Mouse (Mus musculus) monocyte, adult 2 months (primary cell): ENCODE measurements around the gene Gm20388.

Experiments
- DNase-seq, 2 experiments: peaks; one replicate each; pipeline ENCODE4 v3.0.0; 2022; ENCODE audit warnings: low spot score in 2 of 2, low read depth in 1 of 2

Gm20388 gene

GRCm38 (mm10) chr8:122814608-122815007 lies 2904.0 kb downstream of the Gm20388 start:
- no peak for DNase-seq

GRCm38 (mm10) chr8:122816965-122817364 lies 2906.3 kb downstream of the Gm20388 start:
- no peak for DNase-seq

DNA sequence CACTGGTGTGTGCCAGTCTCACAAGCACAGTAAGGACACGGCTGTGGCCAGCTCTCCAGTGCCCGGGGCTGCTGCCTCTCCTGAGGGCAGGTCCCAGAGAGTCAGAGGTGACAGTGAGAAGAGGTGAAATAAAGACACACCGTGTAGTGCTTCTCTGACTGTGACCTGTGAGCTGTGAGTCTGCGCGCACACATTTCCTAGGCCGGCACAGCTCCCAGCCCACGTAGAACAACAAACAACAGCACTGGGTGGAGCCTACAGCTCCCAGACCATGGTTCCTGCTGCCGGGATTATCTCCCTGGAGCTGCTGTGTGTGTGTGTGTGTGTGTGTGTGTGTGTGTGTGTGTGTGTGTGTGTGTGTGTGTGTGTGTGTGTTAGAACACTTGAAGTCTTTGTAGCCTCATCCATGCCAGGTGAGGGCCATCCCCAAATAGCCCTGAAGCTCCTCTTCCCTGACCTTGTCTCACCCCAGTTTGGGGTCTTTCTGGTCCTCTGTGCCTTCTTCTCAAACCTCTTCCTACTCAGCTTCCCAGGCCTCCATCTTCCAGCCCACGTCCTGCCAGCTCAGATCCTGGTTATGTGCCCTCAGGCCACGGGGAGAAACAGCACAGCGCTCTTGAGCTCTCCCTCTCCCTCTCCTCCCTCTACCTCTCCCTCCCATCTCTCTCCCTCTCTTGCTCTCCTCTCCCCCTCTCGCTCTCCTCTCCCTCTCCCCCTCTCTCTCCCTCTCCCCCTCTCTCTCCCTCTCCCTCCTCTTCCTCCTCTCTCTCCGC lies 2907.3 kb downstream of the Gm20388 start:
- no peak for DNase-seq

DNA sequence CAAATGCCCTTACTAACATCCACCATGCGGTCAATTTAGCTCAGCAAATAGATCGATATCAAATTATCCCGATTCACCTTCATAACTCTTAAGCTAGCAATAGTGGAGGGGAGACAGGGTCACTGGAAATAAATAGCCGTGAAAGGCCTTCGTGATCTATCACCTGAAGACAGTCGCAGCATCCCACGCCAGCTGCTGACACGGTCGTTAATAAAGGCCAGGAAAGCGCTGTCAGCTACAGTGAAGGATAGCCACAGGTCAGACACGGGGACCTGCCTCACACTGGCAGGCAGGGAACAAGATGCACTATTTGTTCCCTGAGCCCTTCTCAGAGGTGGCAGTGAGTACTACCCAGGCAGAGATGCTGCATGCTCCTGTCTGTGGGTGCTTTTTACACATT lies 2909.1 kb downstream of the Gm20388 start:
- no peak for DNase-seq

DNA sequence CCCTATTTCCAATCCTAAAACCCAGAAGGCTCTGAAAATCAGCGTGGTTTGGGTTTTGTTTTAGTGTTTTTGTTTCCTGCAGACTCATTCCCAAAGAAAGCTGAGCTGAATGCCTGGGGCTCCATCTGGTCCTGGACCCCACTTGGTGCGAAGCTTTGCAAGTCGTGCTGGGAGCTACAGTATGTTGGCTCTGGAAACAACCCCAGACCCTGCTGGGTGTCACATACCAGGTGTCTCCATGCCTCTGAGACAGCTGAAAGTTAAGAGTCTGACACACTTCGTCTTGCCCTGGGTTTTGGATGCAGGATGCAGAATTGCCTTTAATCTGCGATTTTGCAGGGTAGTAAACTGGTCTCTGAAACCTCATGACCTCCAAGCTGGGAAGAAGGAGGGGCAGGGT lies 2913.9 kb downstream of the Gm20388 start:
- DNase-seq: no peak

DNA sequence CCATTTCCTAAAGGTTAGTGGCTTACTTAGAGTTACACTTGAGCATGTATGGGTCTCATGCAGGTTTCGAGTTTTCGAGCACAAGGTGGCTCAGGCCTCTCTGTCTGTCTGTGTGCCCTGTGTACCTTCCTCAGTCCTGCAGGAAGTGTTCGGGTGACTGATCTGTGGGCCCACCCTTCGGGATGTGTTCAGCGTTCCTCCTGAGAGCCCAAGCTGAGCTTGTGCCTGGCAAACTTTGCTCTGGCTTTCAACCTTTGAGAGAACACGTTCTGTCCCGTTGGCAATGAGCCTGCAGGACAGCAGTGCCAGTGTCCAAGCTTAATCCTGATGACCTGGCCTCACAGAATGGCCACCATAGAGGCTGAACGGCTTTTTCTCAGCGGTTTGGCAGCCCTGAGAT lies 2914.3 kb downstream of the Gm20388 start:
- DNase-seq: no peak

DNA sequence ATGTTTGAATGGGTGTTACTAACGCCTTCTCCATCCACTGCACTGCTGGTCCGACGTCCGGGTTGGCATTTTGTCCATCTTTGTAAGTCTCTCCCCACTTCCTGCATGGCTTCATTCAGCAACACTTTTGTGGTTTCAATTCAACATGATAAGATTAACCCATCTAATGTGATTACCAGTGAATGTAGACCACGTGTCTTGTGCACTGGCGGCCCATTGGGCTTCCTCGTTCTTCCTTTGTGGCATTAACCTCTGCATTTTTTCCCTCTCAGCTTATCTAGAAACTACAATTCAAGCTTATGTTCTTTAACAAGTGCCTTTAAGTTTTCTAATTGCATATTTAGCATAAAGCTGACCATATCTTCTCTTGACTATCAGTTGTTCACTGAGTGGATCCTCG lies 2914.8 kb downstream of the Gm20388 start:
- no peak for DNase-seq

GRCm38 (mm10) chr8:122829396-122829795 lies 2918.8 kb downstream of the Gm20388 start:
- no peak for DNase-seq

- DNase-seq: peak; percentile 77 to 92
These were observed 2919.9 kb downstream of the Gm20388 start for GRCm38 (mm10) chr8:122830349-122831061.

DNA sequence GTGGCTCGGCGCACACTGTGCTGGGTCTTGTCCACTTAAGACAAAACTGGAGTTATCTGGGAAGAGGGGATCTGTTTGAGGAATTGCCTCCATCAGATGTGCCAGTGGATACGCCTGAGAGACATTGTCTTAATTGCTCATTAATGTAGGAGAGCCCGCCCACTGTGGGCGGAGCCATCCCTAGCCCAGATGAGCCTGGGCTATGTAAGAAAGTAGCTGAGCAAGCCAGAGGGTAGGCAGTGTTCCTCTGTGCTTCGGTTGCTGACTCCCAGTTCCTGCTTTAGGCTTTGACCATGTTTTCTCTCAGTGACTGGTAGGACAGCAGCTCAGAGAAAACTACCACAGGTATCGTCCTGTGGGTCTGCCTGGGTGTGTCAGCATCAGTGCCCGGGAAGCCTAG lies 2923.8 kb downstream of the Gm20388 start:
- no peak for DNase-seq

GRCm38 (mm10) chr8:122834971-122835370 lies 2924.3 kb downstream of the Gm20388 start:
- DNase-seq: peak; percentile 42 to 55

DNA sequence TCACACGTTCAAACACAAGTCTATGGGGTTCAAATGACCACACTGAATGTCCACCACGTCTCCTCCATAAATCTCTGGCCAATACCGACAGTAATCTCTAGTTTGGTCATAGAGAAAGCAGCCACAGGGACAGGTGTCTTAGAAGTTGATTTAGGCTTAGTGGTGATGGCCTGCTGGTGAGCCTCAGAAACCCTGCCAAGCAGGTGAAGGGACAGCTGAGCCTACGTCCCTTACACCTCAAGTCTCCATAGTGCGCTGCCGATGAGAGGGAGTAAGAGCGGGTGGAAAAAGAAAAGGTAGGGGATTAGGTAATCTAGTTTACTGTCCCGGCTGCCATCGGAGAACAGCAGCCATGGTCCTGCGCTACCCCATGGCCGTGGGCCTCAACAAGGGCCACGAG lies 2925.6 kb downstream of the Gm20388 start:
- no peak for DNase-seq

- no peak for DNase-seq
These were observed 2926.1 kb downstream of the Gm20388 start for GRCm38 (mm10) chr8:122836696-122837095.

DNA sequence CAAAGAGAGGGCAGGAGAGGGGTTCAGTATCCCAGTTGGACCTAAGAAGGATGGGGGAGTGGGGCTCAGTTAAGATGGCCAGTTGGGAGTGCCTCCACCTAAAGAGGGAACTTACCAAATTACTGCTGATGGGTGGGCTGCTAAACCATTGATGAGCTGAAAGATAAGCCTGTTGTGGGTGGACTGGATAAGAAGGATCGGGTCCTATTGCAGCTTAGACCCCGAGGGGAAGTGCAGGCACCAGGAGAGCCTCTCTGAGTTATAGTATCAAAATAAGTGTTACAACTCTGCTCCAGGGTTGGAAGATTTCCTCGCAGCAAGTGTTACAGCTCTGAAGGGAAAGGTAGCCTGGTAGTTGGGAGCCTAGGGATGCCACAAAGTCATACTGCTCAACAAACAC lies 2933.5 kb downstream of the Gm20388 start:
- DNase-seq: no peak

DNA sequence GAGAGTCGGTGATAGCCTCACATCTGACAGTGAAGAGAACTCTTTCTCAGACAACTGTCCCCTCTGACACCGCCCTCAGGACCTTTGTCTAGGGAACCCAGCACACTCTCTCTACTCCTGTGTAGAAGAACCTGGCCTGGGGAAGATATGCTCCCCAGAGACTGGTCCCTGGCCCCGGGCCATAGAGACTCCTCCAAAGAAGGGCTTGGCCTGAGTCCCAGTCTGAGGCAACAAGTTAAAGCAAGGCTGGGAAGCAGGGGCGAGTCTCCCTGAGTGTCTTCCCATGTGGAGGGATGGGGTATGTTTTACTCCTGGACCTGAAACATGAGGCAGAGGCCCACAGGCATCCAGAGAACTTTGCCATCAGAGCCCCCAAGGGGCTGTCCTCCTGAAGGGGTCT lies 2935.0 kb downstream of the Gm20388 start:
- DNase-seq: no peak

DNA sequence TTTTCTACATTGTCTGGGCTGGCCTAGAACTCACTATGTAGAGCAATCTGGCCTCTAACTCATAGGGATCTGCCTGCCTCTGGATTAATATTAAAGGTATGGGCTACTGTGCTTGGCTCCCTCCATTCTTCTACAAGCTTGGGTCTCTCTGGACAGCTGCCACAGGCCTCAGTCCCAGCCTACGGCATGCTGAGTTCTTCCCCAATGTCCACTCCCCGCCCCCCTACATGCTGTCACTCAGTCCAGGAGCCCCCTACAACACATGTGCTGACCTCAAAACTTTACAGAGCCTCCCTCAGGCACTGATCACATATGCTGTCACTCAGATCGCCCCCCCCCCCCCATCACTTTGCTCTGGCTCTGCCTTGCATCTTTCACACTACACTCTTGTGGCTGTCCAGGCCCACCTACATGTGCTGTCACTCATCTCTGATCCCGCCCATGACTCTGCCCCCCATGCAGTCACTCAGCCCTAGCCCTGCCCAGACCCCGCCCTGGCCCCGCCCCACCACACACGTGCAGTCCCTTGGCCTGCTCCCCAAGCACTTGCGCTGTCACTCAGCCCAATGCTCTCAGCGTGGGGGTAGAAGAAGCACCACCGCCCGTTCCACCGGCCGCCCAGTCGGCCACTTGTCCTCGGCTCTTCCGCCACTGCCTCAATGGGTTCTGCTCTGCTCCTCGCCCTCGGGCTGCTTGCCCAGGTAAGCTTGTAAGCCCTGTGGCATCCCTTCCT lies 2937.4 kb downstream of the Gm20388 start, which contains the start of gene Cdh15:
Gene Cdh15 (plus strand): TSS at position 138 of the 733 bp plus-strand sequence.
- DNase-seq: no peak

GRCm38 (mm10) chr8:122849152-122849910 lies 2938.7 kb downstream of the Gm20388 start:
- DNase-seq: no peak

GRCm38 (mm10) chr8:122850641-122851240 lies 2940.1 kb downstream of the Gm20388 start:
- no peak for DNase-seq

DNA sequence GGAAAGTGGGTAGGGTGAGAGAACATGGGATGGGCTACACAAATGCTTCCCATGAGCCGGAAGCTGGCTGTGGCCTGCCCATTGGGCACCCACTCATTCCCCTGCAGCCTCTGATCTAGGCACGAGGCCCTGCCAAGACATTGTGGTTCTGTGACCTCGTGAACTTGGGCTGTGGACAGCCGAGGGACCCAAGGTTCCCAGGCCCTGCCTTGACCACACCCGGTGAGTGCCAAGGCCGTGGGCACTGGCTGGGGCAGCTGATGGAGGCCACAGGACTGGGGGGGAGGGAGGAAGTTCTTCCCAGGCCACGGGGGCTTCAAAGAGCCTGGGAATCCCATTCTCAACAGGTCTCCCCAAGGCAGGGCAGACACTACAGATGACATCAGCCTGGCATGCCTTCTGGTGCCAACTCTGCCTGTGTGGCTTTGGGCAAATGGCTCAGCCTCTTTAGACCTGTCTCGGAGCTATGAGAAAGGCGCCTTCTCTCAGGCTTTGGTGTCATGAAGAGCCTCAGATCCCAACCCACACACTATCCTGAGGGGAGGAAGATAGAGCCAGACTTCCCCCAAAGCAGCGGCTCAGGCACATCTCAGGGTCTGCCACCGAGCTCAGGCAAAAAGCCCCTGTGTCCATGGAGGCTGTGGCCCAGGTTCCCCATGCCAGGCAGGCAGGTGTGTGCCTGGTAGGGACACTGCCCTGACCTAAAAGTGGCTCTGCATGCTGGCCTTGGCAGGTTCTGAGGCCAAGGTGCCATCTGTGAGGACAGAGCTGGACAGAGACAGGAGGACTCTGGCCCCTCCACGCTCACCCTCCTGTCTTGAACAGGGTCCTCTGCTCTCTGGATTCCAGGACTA lies 2941.3 kb downstream of the Gm20388 start:
- no peak for DNase-seq

- DNase-seq: no peak
These were observed 2941.9 kb downstream of the Gm20388 start for GRCm38 (mm10) chr8:122852546-122852905.
